Mouse (Mus musculus) liver, postnatal 0 days (tissue): ENCODE measurements around the gene Gm8279.
"Not testable (repeated sequence)": the region's sequence is repeated elsewhere in the genome, so short reads cannot be mapped to it uniquely, and the experiment has no call there.

Experiments used
- CTCF ChIP-seq: sonication (generic); IDR thresholded peaks from 2 replicates; pipeline ENCODE4 v1.5.1; 2016; ENCODE audit warnings: antibody characterized with exemption, low read depth
- EP300 ChIP-seq: IDR thresholded peaks from 2 replicates; pipeline ENCODE4 v1.6.1; 2016; ENCODE audit warnings: antibody characterized with exemption, low read depth, mild to moderate bottlenecking

GRCm38 (mm10) chr14:5131219-5131618, at the start of gene Gm8279:
- TF ChIP-seq CTCF, EP300: not testable (repeated sequence)
